Mouse (Mus musculus): ENCODE data around the gene Fmnl2. TPM values are rescaled to one million over a fixed set of nuclear protein-coding genes. Genes with fewer than 3 reads are reported as not detected.

Gene Fmnl2
- total RNA-seq (2023) = 0.56 TPM

GRCm38 (mm10) chr2:52857611-52858528, at the start of gene Fmnl2:
Fmnl2 (plus strand) TSS chr2:52857860.

Other genes with a start within 250 kb of the Fmnl2 start
- 0.98 TPM for gene Cacnb4, start 181.0 kb upstream of the Fmnl2 start, total RNA-seq (2023)
- 24.1 TPM for gene Stam2, start 115.6 kb upstream of the Fmnl2 start, total RNA-seq (2023)